Mouse (Mus musculus) adrenal gland, postnatal 4 days (tissue): ENCODE data around the gene Hes7. TPM values are rescaled to one million over a fixed set of nuclear protein-coding genes. Genes with fewer than 3 reads are reported as not detected.
A peak's percentile ranks its signal among the peaks of the same experiment; 100 is the strongest.
"Not testable (repeated sequence)": the region's sequence is repeated elsewhere in the genome, so short reads cannot be mapped to it uniquely, and the experiment has no call there.

Experiments
- DNase-seq, 2 experiments: peaks; one replicate each; pipeline ENCODE4 v3.0.0; 2021 to 2022; ENCODE audit warnings: low spot score in 2 of 2, mixed read lengths in 2 of 2
- total RNA-seq, 2 experiments: library from RNA; stranded (reverse); gene quantifications; 2 replicates each; pipeline ENCODE4 v1.2.3; 2021

Gene Hes7
- total RNA-seq, 2 experiments from 2014 or later: 0.51 to 0.59 TPM

- no peak for DNase-seq
Observed at GRCm38 (mm10) chr11:69087597-69087996, 32.6 kb upstream of the Hes7 start.

DNA sequence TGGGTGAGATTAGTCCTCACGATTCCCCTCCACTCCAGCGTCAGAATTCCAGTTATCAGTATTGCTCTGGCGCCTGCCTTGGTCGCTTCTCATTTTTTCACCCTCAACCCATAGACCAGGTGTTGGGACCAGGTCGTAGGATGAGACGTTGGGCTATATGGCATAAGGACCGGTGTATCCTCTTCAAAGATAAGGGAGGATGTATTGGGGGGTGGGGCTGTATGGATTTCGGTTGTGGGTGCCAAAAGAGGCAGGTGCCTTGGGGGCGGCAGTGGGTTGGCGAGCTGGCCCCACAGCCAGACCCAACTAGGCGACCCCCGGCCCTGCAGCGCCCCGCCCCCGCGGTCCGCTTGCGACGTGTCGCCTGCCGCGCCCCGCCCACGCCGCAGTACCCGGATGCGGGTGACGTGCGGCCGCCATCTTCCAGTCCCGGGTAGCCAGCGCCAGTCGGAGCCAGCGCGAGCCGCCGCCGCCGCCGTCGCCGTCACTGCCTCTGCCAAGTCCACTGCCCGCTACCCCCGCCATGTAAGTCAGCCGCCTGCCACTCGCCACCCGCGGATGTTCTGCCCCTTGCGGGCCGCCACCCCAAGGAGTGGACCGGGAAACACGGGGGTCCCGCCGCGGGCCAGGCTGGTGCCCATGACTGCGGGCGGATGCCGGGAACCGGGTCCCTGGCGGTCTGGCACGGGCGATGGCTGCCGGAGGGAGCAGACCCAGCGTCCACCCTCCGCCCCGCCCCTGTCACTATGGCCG lies 31.9 kb upstream of the Hes7 start, which contains the start of gene Vamp2:
Gene Vamp2 (plus strand): TSS at position 388 of the 753 bp plus-strand sequence.
- peak; percentile 69 to 82 for DNase-seq

- DNase-seq: no peak
Observed at GRCm38 (mm10) chr11:69088856-69089615, 31.2 kb upstream of the Hes7 start.

- DNase-seq: peak in 1 of 2 experiments; percentile 26
Observed at GRCm38 (mm10) chr11:69089616-69090290, 30.5 kb upstream of the Hes7 start.

GRCm38 (mm10) chr11:69090367-69090766 lies 29.8 kb upstream of the Hes7 start:
- no peak for DNase-seq

DNA sequence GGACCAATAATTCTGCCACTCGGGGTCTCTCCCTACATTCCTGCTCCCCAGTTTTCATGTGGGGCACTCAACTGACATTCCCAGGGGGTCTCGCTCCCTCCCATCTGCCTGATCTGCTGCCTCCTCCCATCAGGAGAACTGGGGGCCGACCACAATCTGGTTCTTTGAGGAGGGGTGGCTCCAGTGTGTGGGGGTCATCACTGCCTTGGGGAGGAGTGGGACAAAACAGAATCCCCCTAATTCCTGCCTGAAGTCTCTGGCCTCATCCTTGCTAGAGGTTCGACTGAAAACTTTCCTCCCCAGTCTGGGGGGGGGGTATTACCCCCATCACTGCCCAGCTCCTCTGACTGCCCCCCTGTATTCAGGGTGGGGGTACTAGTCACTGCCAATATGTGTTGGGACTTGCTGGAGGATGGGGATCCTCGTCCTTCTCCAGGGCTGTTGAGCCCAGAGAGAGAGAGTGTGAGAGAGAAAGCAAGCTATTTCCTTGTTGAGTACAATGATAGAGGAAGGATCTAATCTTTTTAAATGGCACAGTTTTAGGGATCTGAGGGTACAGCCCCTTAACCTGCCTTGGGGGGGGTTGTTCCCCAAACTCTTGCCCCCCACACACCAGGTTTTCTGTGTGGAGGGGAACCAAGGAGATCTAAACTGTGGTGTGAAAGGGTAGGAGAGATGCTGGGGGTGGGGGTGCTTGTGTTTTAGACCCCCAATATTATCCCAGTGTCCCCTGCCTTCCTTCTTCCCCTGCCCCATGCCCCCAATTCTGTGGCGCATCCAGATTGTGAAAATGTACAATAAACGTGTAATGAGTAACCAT lies 28.4 kb upstream of the Hes7 start:
- DNase-seq: no peak

- peak; percentile 84 to 86 for DNase-seq
Observed at GRCm38 (mm10) chr11:69092386-69092751, 27.8 kb upstream of the Hes7 start.

- no peak for DNase-seq
Observed at GRCm38 (mm10) chr11:69092871-69093270, 27.3 kb upstream of the Hes7 start.

GRCm38 (mm10) chr11:69093856-69094255 lies 26.3 kb upstream of the Hes7 start:
- DNase-seq: not testable (repeated sequence)

GRCm38 (mm10) chr11:69094697-69095429 lies 25.3 kb upstream of the Hes7 start, which contains the start of gene Per1:
TSS of gene Per1 (plus strand) at chr11:69095217.
- peak; percentile 86 to 93 for DNase-seq

- no peak for DNase-seq
Observed at GRCm38 (mm10) chr11:69095511-69096231, 24.5 kb upstream of the Hes7 start.

- no peak for DNase-seq
Observed at GRCm38 (mm10) chr11:69096360-69096986, 23.7 kb upstream of the Hes7 start.

- peak; percentile 95 to 96 for DNase-seq
Observed at GRCm38 (mm10) chr11:69096987-69097900, 23.0 kb upstream of the Hes7 start.

DNA sequence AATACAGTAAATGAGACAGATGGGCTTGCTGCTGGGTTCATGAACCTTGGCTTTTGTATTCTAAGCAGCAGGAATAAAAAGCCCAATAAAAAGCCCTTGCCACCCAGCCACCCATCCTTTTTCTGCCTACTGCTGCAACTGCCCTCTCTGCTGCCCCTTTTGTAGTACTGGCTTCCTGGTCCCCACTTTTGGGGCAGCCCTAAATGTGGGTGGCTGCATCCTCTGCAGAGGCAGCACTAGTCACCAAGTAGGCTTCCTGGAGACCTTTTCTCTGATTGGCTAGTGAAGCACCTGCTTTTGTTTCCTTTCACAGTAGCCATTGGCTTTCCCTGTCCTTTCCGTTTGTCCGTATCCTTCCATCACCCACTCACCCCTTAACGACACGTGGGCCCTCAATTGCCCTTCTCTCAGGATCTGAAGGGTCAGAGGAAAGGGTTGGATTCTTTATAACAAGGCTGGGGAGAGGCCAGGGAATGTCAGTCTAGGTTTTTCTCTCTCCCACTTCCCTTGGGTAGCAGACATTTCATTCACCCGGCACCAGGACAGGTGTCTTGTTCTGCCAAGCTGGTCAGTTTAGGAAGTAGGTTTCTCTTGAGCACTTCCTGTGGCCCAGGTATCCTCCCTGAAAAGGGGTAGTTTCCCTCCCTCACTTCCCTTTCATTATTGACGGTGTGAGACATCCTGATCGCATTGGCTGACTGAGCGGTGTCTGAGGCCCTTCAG lies 22.0 kb upstream of the Hes7 start:
- no peak for DNase-seq

DNA sequence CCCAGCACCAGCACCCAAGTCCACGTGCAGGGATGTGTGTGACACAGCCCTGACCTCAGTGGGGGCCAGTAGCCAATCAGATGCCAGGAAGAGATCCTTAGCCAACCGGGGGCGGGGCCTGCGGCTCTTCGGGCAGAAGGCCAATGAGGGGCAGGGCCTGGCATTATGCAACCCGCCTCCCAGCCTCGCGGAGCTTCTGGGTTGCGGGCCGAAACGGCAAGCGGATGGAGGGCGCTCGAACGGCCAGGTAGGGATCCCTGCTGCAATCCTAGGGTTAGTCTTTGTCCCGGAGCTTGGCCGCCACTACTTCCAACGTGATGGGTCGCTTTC lies 21.5 kb upstream of the Hes7 start:
- DNase-seq: peak; percentile 94 to 98

GRCm38 (mm10) chr11:69099177-69099914 lies 20.9 kb upstream of the Hes7 start:
- peak in 1 of 2 experiments; percentile 39 for DNase-seq

GRCm38 (mm10) chr11:69099915-69100345 lies 20.3 kb upstream of the Hes7 start:
- peak; percentile 83 to 85 for DNase-seq
